Mouse (Mus musculus) liver, adult (tissue): ENCODE data around the gene Zfp526.

Source experiments
- GATA4 ChIP-seq: IDR thresholded peaks from 2 replicates; pipeline ENCODE4 v1.6.1; 2014; ENCODE audit warnings: mild to moderate bottlenecking, low read length; ENCODE audit not compliant: insufficient replicate concordance

The Zfp526 gene

GRCm38 (mm10) chr7:25267751-25268463, 46.7 kb downstream of the Zfp526 start:
- no peak; the same call in 1 of the 2 replicates for TF ChIP-seq GATA4

GRCm38 (mm10) chr7:25268588-25268987, 47.4 kb downstream of the Zfp526 start:
- TF ChIP-seq GATA4 = no peak

- no peak for TF ChIP-seq GATA4
Observed at GRCm38 (mm10) chr7:25269029-25269428, 47.8 kb downstream of the Zfp526 start.

GRCm38 (mm10) chr7:25269545-25270271, 48.5 kb downstream of the Zfp526 start:
- no peak for TF ChIP-seq GATA4

- no peak for TF ChIP-seq GATA4
Observed at GRCm38 (mm10) chr7:25270652-25271633, 49.7 kb downstream of the Zfp526 start.

GRCm38 (mm10) chr7:25271651-25272444, 50.6 kb downstream of the Zfp526 start:
- no peak for TF ChIP-seq GATA4

GRCm38 (mm10) chr7:25272445-25273258, 51.4 kb downstream of the Zfp526 start:
- no peak for TF ChIP-seq GATA4

GRCm38 (mm10) chr7:25273259-25274241, 52.3 kb downstream of the Zfp526 start:
- TF ChIP-seq GATA4 = no peak

- no peak for TF ChIP-seq GATA4
Observed at GRCm38 (mm10) chr7:25274571-25274970, 53.3 kb downstream of the Zfp526 start.

- no peak for TF ChIP-seq GATA4
Observed at GRCm38 (mm10) chr7:25274996-25275395, 53.8 kb downstream of the Zfp526 start.

- TF ChIP-seq GATA4 = no peak
Observed at GRCm38 (mm10) chr7:25275555-25276298, 54.5 kb downstream of the Zfp526 start.
